Mouse (Mus musculus): ENCODE measurements around the gene Pnpt1.
A peak's percentile ranks its signal among the peaks of the same experiment; 100 is the strongest.

Gene Pnpt1

DNA sequence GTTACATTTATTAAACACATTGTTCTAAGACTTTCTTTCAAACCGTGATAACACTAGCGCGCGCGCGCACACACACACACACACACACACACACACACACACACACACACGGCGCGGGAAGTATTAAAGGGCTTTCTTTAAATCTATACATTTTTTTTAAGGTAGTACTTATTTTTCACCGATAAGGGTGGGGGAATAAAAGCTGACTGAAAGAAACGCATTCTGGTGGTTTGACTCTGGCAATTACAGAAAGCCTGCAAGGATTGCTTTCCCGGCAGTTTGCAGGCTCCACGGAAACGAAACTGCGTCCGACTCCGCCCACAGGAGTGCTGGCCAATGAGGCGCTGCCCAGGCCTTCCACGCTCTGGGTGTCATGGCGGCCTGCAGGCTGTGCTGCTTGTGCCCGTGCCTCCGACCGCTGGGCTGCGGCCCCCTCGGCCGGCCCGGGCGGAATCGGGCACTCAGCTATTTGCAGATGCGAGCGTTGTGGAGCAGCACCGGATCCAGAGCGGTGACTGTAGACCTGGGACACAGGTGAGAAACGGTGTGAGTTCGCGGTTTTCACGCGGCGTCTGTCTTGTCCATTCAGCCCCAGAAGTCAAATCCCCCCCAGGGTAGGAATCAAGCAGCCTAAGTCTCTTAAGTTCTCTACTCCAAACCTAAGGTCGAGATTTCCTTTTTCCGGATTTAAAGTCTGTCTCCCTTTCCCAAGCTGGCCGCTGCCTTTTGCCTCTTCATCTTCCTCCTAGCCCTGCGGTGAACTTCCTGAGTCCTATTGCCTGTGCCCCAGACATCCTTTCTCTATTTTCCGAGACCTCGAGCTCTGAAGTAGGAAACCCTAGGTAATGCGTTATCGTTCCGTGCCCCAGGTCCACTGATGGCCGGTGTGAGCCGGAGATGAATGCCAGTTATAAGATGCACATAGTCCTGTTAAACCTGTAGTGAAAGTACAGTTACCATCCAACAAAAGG, at the start of gene Pnpt1:
Gene Pnpt1 (plus strand): TSS at position 360 of the 971 bp plus-strand sequence.
- DNase-seq (ENCODE audit: low spot score in 2 of 2) = peak; percentile 81 to 92

DNA sequence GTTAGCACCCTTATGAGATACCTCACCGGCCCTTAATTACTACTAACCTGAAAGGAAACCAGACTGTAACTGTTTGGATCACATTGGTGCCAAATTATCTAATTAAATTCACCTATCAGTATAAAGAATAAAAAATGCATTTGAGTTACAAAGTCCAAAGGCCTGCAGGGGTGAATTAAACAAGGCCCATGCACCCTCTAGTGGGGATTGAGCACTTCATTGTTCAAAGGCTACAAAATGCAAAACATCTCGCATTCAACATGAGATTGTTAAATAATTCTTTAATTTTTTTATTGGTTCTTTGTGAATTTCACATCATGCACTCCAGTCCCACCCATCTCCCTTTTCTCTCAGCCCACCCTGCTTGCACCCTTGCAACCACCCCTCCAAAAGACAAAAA, 38.1 kb upstream of the Pnpt1 start:
- DNase-seq (ENCODE audit: low spot score in 2 of 2) = no peak

DNA sequence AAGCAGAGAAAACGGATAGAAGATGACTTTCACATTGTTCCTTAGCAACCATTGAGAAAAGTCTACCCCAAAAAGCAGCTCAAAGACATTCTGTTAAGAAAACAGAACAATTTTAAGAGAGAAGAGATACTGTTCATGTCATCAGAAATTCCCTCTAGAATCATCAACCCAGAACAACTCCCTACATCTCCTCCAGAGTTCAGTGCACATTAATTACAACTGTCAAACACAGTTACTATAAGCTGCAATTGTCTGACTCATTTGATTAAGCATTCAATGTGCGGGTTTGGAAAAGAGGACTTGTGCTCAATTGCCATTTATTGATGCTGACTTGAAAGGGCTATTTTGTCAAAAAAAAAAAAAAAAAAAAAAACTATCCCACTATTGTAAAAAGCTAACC, 31.6 kb upstream of the Pnpt1 start:
- no peak for DNase-seq (ENCODE audit: low spot score in 2 of 2)

DNA sequence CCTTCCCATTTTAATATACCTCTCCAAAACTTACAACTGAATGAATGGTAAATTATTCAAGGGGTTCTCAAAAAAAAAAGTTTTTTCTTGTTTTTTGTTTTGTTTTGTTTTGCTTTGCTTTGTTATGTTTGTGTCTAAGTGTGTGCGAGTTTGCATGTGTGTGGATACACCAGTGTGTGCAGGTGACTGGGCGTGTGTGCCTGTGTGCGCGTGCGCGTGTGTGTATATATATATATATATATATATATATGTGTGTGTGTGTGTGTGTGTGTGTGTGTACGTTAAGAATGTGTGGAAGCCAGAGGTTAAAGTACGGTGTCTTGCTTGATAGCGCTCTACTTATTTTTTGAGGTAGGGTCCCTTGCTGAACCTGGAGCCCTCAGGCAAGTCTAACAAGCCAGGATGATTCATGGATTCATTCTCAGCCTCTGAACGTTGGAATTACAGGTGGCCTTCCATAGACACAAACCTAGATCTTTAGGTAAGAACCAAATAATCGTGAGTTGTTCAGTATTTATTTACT, 621 bp upstream of the Pnpt1 start:
- peak; percentile 11 to 17 for DNase-seq (ENCODE audit: low spot score in 2 of 2)

DNA sequence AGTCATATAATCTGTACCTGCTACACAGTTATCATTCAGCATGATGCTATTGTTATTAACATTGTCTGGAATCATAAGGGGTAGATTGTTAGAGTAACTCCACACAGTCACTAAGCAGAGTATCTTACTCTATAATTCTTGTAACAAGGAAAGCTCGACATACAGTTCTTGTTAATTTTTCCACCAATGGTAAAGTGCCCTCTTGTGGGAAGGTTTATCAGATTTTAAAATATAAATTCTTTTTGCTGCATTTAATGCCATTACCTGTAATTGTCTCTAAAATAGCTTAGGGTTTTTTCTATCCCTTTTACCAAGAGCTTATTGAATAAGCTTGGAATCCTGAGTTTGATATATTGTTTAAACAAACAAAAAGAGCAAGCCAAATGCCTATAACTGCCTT, 10.1 kb downstream of the Pnpt1 start:
- no peak for DNase-seq (ENCODE audit: low spot score in 2 of 2)

DNA sequence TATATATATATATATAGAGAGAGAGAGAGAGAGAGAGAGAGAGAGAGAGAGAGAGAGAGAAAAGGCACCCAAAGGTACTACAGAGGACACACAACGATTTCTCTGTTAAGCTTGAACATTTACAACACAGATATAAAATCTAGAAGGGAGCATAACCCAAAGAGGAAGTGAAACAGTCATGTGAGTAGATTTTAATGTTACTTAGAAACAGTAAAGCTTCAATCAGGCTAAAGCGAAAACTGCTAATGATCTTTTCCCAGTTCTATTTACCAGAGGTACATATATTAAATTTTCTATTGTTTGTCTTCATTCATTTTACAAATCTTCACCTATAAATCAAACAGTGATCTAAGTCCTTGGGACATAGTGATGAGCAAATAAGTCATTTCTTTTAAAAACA, 18.4 kb downstream of the Pnpt1 start:
- no peak for DNase-seq (ENCODE audit: low spot score in 2 of 2)

DNA sequence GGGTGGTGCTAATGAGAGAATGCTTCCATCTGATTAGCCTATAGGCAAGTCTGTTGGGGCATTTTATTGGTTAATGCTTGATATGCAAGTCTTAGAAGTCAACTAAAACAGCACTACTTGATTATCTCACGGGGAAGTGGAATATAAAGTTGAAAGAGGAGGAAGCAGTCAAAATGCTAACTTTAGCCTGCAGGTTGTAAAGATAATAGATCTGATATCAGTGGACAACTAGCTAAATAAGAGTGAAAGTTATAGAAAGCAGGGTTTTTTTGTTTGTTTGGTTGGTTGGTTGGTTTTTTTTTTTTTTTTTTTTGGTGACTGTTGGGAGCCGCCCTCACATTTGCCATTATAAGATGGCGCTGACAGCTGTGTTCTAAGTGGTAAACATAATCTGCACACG, 33.0 kb downstream of the Pnpt1 start:
- no peak for DNase-seq (ENCODE audit: low spot score in 2 of 2)

DNA sequence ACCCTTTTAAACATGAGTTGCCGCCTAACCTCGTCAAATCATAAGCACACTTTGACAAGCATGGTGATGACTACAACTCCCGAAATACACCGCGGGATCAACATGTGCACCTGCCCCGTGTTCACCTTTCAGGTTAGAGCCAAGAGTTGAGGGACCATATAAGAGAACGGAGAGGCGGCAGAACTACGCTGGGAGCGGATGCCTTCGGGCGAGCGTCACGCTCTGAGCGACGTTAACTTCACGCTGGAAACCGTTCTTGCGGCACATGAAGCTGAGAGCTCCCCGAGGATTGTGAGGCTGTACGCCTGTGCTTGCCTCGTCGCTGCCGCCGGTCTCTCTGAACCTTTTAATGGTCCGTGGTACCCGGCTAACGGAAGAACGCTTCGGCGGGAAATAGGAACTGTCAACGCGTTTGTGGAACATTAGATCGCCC, 41.4 kb downstream of the Pnpt1 start:
- DNase-seq (ENCODE audit: low spot score in 2 of 2) = peak; percentile 48 to 74

DNA sequence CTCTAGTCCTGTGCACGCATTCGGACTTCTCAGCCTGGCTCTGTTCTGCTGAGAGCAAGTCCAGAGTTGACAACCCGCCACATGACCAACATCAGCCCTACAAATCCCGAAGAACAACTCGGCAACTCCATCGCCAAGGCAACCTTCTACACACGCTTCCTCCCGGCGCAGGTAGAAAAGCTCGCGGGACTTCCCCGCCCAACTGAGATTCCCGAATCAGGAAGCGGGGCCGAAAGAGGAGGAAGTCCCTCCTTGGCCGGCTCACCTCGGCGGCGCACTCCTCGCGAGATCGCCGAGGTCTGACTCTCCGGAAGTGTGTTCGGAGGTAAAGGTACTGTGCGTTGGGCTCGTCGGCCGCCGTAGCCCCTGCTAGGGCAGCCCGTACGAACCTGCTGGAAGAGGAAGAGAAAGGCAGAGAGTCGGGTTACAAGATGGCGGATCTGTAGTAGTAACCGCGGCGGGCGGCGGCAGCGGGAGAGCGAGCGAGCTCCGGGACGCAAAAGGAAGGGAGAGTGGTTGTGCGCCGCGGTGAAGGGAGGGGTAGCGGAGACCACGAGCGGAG, 42.1 kb downstream of the Pnpt1 start, which contains the start of gene Ppp4r3b:
Gene Ppp4r3b (plus strand): TSS at position 328 of the 562 bp plus-strand sequence.
- peak; percentile 90 to 96 for DNase-seq (ENCODE audit: low spot score in 2 of 2)

DNA sequence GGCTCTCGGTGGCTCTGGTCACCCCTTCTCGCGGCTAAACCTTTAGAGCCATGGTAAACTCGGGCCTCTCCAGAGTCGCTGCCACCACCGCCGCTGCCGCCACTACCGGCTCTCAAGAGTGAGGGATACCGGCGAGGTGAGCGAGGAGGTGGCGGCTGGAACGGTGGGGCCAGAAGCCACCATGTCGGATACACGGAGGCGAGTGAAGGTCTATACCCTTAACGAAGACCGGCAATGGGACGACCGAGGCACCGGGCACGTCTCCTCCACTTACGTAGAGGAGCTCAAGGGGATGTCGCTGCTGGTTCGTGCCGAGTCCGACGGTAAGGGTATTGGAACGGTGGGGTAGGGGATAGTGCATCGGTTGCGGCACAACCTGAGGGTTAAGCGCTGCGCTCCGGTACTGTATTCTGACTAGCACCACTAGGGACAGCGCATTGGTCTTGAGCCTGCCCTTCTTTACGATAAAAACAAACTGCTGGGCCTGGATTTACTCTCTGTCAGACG, 42.6 kb downstream of the Pnpt1 start:
- peak; percentile 80 to 81 for DNase-seq (ENCODE audit: low spot score in 2 of 2)

DNA sequence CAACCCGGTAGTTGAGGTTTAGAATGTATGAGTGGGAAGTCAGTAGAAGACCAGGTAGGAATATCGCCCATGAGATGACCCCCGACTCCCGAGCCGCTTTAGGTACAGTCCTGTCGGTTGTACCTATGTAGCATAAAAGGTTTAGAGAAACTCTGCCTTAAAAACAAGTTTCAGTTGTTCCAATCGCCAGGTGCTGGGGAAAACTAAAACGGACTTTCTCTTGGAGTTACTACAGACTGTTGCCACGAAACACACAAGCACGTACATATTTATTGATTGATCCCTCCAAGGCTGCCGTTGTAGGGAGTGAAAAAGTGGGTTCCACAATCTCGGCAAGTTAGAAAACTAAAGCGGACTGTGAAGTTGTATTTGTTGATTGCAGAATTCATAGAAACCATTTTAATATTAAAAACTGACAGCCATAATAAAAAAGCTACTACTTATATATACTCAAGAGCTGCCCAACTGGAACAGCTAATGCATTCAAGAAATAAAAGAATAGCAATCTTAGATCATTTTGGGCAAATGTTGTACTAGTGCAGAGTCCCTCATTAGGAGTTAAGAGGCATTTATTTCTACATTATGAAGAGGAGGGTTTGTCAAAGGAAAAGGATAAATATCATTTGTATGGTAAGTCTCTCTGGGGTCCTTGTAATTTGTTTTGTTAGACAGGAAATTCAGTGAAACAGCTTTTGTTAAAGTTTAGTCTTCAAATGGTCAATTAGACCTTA, 43.3 kb downstream of the Pnpt1 start:
- peak in 1 of 2 experiments; percentile 28 for DNase-seq (ENCODE audit: low spot score in 2 of 2)

DNA sequence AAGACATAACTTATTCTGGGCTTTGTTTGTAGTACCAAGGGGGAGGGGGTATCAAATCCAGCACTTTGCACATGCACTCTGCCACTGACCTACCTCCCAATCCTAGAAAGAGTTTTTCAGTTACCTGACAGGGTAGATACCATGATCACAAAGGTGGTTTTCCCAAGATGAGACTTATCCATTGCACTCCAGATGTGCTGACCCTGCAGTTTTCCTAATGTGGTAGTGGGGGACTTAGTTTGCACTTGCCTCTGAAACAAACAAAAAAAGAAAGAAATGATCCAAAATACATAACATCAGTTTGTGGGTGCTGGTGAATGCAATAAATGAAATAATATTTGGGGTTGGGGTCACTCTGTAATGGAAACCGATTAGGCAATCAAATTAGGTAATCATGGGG, 48.8 kb downstream of the Pnpt1 start:
- DNase-seq (ENCODE audit: low spot score in 2 of 2) = no peak

DNA sequence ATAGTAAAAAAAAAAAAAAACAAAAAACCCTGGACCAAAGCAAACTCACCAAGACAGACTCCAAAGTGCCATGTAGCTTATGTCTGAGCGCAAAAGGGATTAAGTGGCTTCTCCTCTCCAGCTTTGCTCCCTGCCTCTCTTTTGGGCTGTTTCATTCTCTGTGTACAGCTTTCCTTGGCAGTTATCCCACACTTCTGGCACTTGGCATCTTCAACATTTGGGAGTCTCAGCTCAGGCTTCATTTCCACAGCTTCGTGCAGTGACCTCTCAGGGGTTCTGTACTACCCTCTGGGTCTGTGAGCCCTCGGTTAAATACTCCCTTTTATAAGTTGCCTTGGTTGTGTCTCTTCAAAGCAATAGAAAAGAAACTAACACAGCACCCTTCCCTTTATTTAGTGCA, 50.1 kb downstream of the Pnpt1 start:
- DNase-seq (ENCODE audit: low spot score in 2 of 2) = no peak

DNA sequence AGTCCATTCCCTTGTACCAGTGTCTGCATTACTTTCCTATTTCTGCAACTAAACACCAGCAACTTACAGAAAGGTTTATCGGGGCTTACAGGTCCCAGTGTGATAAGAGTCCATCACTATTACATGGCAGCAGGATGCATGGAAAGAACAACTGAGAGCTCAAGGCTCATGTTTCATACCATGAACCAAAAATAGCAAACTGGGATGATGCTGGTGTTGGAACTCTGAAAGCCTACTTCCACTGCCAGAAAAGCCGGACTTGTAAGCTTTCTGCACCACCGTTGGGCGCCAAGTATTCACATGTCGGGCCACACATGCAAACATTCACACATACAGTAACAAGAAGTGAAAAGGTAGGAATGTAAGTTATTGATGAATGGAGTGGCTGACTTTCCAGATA, 51.2 kb downstream of the Pnpt1 start:
- no peak for DNase-seq (ENCODE audit: low spot score in 2 of 2)

DNA sequence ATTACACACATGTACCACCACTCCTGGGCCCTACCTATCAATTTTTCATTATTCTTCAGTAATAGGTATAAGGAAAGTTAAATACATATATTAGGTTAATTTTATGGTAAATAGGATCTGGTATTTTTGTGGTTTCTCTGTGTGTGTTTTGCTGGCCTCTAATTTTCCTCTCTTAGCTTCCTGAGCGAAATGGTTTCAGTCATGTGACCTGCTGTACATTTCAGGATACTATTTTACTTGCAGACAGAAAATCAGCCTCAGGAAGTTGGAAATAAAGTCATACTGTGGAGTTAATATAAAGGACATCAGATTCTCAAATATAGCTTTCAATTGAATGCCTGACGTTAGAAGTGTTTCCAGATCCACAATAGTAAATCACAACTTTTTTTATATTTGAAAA, 58.4 kb downstream of the Pnpt1 start:
- DNase-seq (ENCODE audit: low spot score in 2 of 2) = no peak

DNA sequence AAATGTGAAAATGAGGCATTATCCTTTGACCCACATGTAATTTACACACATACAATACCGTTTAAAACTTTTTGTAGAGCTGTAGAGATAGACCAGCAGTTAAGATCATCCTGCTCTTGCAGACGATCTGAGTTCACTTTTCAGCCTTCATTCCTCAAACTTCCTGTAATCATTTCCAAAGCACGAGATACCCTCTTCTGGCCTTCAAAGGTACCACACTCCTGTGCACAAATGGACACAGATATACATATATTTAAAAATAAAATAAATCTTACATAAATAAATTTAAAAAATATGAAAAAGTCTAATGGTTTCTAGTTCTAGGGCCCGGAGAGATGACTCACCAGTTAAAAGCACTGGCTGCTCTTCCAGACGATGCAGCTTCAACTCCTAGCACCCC, 73.1 kb downstream of the Pnpt1 start:
- no peak for DNase-seq (ENCODE audit: low spot score in 2 of 2)

DNA sequence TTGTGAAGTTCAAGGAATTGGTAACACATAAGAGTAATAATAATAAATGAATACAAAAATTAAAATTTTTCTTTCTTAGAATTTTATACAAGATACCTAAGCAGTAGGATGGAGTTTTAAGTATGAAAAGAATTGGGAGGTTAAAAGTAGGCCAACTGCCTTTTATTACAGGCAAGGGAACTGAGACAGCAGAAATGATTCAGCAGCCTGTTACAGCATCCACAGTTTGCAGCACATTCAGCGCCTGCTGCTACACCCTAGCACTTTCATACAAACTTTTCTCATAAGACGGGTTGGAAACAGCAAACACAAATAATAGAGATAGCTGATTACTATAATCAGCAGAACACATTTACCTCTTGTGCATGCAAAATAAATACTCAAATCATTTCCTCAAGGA, 79.2 kb downstream of the Pnpt1 start:
- DNase-seq (ENCODE audit: low spot score in 2 of 2) = no peak

Data from spleen, postnatal 10 days (tissue).